ENCODE assay signal across 7 mouse cellular contexts in genomic region chr10:128565206-128565787, GRCm38 (mm10). TPM values are rescaled to one million over a fixed set of nuclear protein-coding genes. Genes with fewer than 3 reads are reported as not detected.
DNase-seq lines count a peak whose midpoint lies in the region; ATAC-seq and TF ChIP-seq lines count a peak whose summit lies in the region.

No protein-coding gene starts in this region.

- TF ChIP-seq POLR2A in liver, adult 2 months (IDR thresholded peaks at IDR 0.05; ENCODE audit: extremely low read depth, insufficient read depth, low read length): 0 out of 2 replicates have a peak, but pooled peaks have one; percentile 8

- DNase-seq in 3T3-L1 (ENCODE audit: low read depth, low spot score) (peak; percentile 30), A20 (ENCODE audit: low read depth, low spot score) (peak; percentile 77)
- DNase-seq in embryo, embryonic 9.5 days (ENCODE audit: extremely low spot score): peak; percentile 61
- peak; percentile 36 to 49 for DNase-seq in heart, postnatal 14 days
- DNase-seq in liver, adult 2 months (ENCODE audit: extremely low read depth, low read depth, low spot score): peak; percentile 57
- no peak for DNase-seq in midbrain, postnatal 0 days (ENCODE audit: low spot score)
- DNase-seq in ovary, adult 18-20 months (ENCODE audit: low spot score): no peak

- WGBS in liver, adult 2 months: 1% methylated on average over 46 of the region's 46 CpGs
- under 1% methylated on average over 46 of the region's 46 CpGs for WGBS in midbrain, postnatal 0 days

- ATAC-seq in midbrain, postnatal 0 days (ENCODE audit: low FRiP score): peak; percentile 57

- peak overlapping the region; percentile 92 for H3K9ac ChIP-seq in liver, adult 2 months (ENCODE audit: low read depth, low read length)
- H3K9ac ChIP-seq in midbrain, postnatal 0 days (replicated peaks; ENCODE audit: low read length, poor library complexity, severe bottlenecking): peak overlapping the region; percentile 90

- no peaks in the 10 kb centered on the region for H3K9me3 ChIP-seq in midbrain, postnatal 0 days (ENCODE audit: low read length)

- peaks cover 7% of the 10 kb centered on the region; the same call in 1 of the 2 replicates for H3K79me2 ChIP-seq in liver, adult 2 months (ENCODE audit: control insufficient read depth, insufficient read depth, low read length)

- intact Hi-C loops in heart, postnatal 14 days (cut with DNase I): loop anchor here (2.0 to 5.0 kb wide), 3 partner anchors 14 to 107 kb away; partner anchors contain the start of gene Suox

- no peaks in the 10 kb centered on the region for H3K27me3 ChIP-seq in liver, adult 2 months (ENCODE audit: control insufficient read depth, insufficient read depth, low read length)
- H3K27me3 ChIP-seq in midbrain, postnatal 0 days (ENCODE audit: insufficient read depth, low read length): no peaks in the 10 kb centered on the region

- peaks cover 38% of the 10 kb centered on the region for H3K36me3 ChIP-seq in liver, adult 2 months (ENCODE audit: control insufficient read depth, insufficient read depth, low read length)
- H3K36me3 ChIP-seq in midbrain, postnatal 0 days (ENCODE audit: insufficient read depth, low read length): peaks cover 18% of the 10 kb centered on the region

- peak overlapping the region; percentile 93 for H3K4me2 ChIP-seq in midbrain, postnatal 0 days (ENCODE audit: low read depth, low read length, poor library complexity, severe bottlenecking)

- H3K4me3 ChIP-seq in liver, adult 2 months (ENCODE audit: insufficient read depth, low read depth, low read length): peak overlapping the region; percentile 83
- H3K4me3 ChIP-seq in midbrain, postnatal 0 days (ENCODE audit: low read depth, low read length): peak overlapping the region; percentile 80

- peak overlapping the region; percentile 69 for H3K27ac ChIP-seq in liver, adult 2 months (replicated peaks; ENCODE audit: insufficient read depth, low read depth, low read length)
- peak overlapping the region; percentile 90 for H3K27ac ChIP-seq in midbrain, postnatal 0 days (ENCODE audit: low read depth, low read length)

- H3K4me1 ChIP-seq in liver, adult 2 months (ENCODE audit: control insufficient read depth, insufficient read depth, low read length): peaks cover 6% of the 10 kb centered on the region
- H3K4me1 ChIP-seq in midbrain, postnatal 0 days (ENCODE audit: insufficient read depth, low read length): no peaks in the 10 kb centered on the region

- no peak for TF ChIP-seq CTCF in liver, adult 2 months (IDR thresholded peaks at IDR 0.05; ENCODE audit: low read depth, low read length)
- no peak for TF ChIP-seq CTCF in midbrain, postnatal 0 days (IDR thresholded peaks at IDR 0.05)

RNA-seq across cellular contexts. Expression of gene Pa2g4, which starts 0.5 kb away (rescaled TPM):
- total RNA-seq in heart, postnatal 14 days (2021): 10 to 100 TPM; 48.4 to 51.6 TPM
- 24.7 and 30.0 TPM in 2 replicates for total RNA-seq in liver, adult 2 months (2014; rRNA removed)
- 17.6 and 17.8 TPM in 2 replicates for polyA plus RNA-seq in liver, adult 2 months (2012; rRNA removed)
- 78.0 and 82.4 TPM in 2 replicates for total RNA-seq in midbrain, postnatal 0 days (2014; rRNA removed)
- 107 and 110 TPM in 2 replicates for polyA plus RNA-seq in midbrain, postnatal 0 days (2015; fragmentation: Nextera tagmentation; extraction: Ambion mirVana)

RNA-seq across cellular contexts. Expression of gene Rpl41, which starts 16.2 kb away (rescaled TPM):
- total RNA-seq in heart, postnatal 14 days (2021): 1,000 to 10,000 TPM; 1,645 to 1,937 TPM
- 921 and 1,015 TPM in 2 replicates for total RNA-seq in liver, adult 2 months (2014; rRNA removed)
- polyA plus RNA-seq in liver, adult 2 months (2012; rRNA removed): 794 TPM in 2 replicates
- 772 and 807 TPM in 2 replicates for total RNA-seq in midbrain, postnatal 0 days (2014; rRNA removed)
- polyA plus RNA-seq in midbrain, postnatal 0 days (2015; fragmentation: Nextera tagmentation; extraction: Ambion mirVana): 2,464 and 2,473 TPM in 2 replicates

RNA-seq across cellular contexts. Expression of gene Zc3h10, which starts 17.7 kb away (rescaled TPM):
- total RNA-seq in heart, postnatal 14 days (2021): 1 to 10 TPM; 7.0 to 8.4 TPM
- 3.2 and 4.4 TPM in 2 replicates for total RNA-seq in liver, adult 2 months (2014; rRNA removed)
- 6.8 and 8.1 TPM in 2 replicates for polyA plus RNA-seq in liver, adult 2 months (2012; rRNA removed)
- total RNA-seq in midbrain, postnatal 0 days (2014; rRNA removed): 20.6 and 30.3 TPM in 2 replicates
- 12.0 and 12.5 TPM in 2 replicates for polyA plus RNA-seq in midbrain, postnatal 0 days (2015; fragmentation: Nextera tagmentation; extraction: Ambion mirVana)

RNA-seq across cellular contexts. Expression of gene Erbb3, which starts 24.2 kb away (rescaled TPM):
- total RNA-seq in heart, postnatal 14 days (2021): 1 to 10 TPM; 6.8 to 7.8 TPM
- total RNA-seq in liver, adult 2 months (2014; rRNA removed): 92.9 and 115 TPM in 2 replicates
- 37.4 and 37.9 TPM in 2 replicates for polyA plus RNA-seq in liver, adult 2 months (2012; rRNA removed)
- total RNA-seq in midbrain, postnatal 0 days (2014; rRNA removed): 1.1 and 1.2 TPM in 2 replicates
- polyA plus RNA-seq in midbrain, postnatal 0 days (2015; fragmentation: Nextera tagmentation; extraction: Ambion mirVana): 0.21 and 0.33 TPM in 2 replicates

RNA-seq across cellular contexts. Expression of gene Esyt1, which starts 39.6 kb away (rescaled TPM):
- 10 to 100 TPM; 22.3 to 23.6 TPM for total RNA-seq in heart, postnatal 14 days (2021)
- 7.9 and 10.7 TPM in 2 replicates for total RNA-seq in liver, adult 2 months (2014; rRNA removed)
- polyA plus RNA-seq in liver, adult 2 months (2012; rRNA removed): 9.2 and 12.8 TPM in 2 replicates
- total RNA-seq in midbrain, postnatal 0 days (2014; rRNA removed): 16.2 and 16.6 TPM in 2 replicates
- 7.3 and 7.4 TPM in 2 replicates for polyA plus RNA-seq in midbrain, postnatal 0 days (2015; fragmentation: Nextera tagmentation; extraction: Ambion mirVana)

Comparison
In these comparisons a context has a peak if more than half of its experiments do, and no peak if none do; other contexts are left out.
1. DNase-seq: peak in 3T3-L1 (single experiment), A20 (single experiment), embryo, embryonic 9.5 days (single experiment), heart, postnatal 14 days (2 of 2) and liver, adult 2 months (single experiment); none in midbrain, postnatal 0 days (single experiment) and ovary, adult 18-20 months (single experiment).